Mouse (Mus musculus): ENCODE data around the gene Shroom3.

The Shroom3 gene

DNA sequence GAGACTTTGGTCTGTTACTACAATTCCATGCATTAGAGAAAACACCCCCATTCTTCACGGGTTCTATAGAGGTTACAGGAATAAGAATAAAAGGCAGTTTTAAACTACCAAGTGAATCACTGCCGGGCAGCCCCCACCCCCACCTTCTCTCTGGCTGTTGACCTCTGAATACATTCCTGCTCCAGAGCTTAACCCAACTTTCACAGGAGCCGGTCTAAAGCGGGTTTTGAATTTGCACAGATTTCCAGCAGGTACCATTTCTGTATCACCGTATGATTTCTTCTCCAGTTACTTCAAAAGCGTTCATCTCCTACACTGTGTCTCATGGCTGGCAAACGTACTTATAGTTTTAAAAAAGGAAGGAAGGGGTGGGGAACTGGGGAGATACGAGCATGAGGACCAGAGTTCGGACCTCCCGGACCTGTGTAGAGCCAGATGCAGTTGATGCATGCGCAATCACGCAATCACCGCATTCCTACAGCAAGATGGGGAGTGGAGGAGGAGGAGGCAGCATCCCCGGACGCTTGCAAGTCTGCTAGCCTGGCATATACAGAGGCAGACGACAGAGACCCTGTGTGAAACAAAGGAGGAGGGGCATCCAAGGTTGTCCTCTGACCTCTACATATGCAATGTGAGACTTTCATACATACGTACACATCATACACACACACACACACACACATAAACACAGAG, 15.7 kb downstream of the Shroom3 start:
- DNase-seq: peak; percentile 68

- DNase-seq: no peak
Observed at GRCm38 (mm10) chr5:92701750-92702149, 18.5 kb downstream of the Shroom3 start.

- no peak for DNase-seq
Observed at GRCm38 (mm10) chr5:92703671-92704070, 20.4 kb downstream of the Shroom3 start.

GRCm38 (mm10) chr5:92707921-92708491, 24.8 kb downstream of the Shroom3 start:
- peak; percentile 65 for DNase-seq

GRCm38 (mm10) chr5:92710779-92711178, 27.5 kb downstream of the Shroom3 start:
- DNase-seq: peak; percentile 79

DNA sequence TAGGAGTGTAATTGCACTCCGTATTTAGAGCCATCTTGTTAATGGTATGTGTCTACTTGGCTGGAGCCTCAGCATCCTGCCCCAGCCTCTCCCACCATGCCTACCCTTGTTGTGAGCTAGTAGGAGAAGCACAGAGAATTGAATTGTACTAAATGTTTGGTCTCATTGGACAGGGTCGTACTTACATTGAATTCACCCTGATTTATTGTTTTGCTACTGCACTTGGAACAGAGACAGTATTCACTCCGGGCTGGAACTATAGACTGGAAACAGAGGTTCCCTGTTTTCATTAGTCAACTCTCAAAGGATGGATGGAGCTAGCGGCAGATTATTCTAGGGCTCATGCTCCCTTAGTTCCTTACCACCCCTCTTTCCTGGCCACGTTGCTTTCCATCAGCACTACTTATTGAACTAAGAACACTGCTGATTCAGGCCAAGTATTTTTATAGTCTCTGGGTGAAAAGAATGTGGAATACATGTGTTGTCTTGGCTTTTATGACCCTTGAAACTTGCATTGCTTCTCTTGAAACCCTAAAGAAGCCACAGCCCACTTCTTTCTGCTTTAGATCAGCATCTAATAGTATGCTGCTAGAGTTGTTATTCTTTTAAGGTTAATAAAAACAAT, 28.5 kb downstream of the Shroom3 start:
- DNase-seq: no peak

DNA sequence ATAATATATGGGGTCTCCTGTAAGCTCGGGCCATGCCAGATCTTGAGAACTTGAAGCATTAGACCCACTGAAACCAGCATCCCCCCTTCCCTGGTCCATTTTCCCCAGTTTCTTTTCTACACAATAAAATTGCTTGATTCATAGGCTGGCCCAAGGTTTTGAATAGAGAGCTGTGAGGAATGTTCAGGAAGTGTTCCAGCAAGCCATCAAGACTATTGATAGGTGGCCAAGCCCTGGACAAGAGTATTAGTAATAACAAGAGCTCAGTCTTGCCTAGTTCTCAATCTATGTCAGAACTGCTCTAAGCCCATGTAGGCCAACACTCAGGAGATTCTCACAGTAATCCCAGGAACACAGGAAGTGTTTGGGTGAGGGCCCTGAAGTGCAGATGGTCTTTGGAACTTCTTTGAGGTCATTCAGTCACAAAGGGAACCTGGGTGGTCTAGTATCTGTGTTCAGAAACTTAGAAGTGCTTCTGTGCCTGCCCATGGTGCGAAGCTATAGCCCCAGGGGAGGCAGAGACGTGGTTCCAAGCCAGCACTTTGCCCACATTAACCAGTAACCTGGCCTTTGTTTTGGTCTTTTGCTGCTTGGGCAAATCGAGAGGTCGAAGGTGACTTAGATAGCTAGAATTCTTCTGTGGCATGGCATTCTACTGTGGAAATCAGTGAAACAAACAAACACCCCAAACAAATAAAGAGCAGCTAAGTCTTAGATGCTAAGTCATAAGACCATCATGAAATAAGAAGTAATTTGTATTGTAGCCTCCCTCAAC, 29.6 kb downstream of the Shroom3 start:
- DNase-seq: no peak

DNA sequence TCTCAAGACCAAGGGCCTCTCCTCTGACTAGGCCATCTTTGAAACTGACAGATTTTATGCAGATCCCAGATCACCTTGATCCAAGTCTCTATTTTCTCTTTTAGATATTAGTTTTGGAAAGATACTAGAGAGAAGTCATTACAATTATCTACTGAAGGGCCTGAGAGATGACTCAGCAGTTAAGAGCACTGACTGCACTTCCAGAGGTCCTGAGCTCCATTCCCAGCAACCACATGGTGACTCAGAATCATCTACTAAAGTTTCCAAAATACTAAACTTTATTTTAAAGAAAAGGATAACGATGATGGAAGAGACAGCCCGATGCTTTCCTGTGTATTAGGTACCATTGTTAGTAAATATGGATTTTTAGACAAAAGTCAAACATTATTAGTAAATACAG, 31.7 kb downstream of the Shroom3 start:
- no peak for DNase-seq

DNA sequence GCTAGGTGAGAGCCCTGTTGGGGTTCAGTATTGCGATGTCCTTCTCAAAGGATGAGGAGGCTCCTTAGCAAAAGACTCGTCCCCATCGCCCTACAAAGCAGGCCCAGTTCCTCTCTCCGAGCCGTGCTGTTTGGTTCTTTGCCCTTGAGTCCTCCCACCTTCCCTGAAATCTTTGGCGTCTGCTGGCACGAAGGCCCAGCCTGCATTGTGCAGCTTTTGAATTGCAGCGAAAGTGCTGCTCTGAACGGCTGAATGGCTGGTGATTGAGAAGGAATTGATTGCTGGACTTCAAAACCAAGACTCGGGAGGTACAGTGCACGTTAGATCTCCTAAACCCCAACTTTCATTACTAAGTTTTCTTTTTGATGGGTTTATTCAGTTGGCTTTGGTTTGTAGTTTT, 32.1 kb downstream of the Shroom3 start:
- peak; percentile 73 for DNase-seq

- DNase-seq: peak; percentile 17
Observed at GRCm38 (mm10) chr5:92715890-92716289, 32.7 kb downstream of the Shroom3 start.

DNA sequence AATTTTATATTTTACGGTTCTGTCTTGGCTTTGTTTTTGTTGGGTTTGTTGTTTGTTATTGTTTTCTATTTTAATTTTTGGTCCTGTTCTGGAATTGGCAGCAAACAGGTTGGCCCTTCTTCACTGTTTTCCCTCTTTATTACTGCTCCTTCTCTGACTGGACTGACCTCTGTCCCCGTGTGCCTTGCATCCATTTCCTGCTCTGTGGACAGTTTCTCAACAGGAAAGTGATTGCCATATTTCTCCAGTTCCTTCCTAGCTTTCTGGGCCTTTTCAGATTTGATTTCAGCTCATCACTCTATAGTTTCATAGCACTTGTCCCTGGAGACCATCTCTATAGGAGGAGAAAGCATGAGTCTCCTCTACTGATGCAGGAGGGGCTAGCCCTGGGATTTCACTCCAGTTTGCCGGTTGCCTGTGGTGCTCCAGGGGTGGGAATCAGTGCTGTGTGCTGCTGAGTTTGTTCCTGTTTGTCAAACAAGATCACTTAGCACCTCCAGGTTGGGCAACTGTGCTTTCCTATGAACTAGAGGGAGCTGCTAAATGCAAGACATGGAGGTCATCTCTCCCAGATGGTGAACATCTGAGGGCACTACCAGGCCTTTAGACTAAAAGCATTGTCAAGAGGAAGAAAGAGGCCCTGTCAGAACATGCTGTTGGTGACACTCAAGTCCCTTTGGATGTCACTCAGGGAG, 34.6 kb downstream of the Shroom3 start:
- DNase-seq: peak; percentile 64

DNA sequence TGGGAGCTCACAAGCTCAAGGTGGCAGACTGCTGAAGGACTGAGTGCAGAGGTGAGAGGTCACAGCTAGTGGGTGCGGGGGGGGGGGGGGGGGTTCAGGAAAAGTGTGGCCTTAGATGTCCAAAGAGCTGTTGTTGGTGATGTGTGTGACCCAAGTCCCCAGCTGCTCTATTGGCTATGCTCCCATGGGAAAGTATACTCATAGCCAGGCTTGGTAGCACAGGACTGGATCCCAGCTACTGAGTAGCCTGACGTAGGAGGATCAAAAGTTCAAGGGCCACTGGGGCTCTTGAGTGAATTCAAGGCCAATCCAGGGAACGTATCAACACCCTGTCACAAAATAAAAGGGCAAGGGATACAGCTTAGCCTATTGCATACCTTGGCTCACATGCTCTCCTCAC, 35.6 kb downstream of the Shroom3 start:
- peak; percentile 89 for DNase-seq

- DNase-seq: peak; percentile 71
Observed at GRCm38 (mm10) chr5:92721610-92722009, 38.4 kb downstream of the Shroom3 start.

DNA sequence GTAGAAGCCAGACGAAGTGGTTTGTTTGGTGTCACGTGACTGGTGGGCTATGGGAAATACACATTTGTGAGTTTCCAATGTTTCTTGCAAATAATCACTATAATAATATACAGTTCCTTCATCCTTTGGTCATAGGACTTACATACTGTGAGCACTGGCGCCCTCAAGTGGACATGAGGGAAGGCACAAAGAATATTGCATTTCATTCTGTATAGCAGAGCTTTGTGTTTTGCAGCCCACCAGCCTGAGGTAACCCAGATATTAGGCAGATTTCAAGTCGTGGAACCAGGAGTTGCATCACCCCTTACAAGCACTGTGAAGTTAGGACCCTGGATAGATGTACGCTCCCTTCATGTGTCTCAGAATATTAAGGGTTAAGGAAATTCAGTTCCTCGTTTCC, 42.7 kb downstream of the Shroom3 start:
- DNase-seq: peak; percentile 80

GRCm38 (mm10) chr5:92728252-92728828, 45.1 kb downstream of the Shroom3 start:
- peak; percentile 92 for DNase-seq

DNA sequence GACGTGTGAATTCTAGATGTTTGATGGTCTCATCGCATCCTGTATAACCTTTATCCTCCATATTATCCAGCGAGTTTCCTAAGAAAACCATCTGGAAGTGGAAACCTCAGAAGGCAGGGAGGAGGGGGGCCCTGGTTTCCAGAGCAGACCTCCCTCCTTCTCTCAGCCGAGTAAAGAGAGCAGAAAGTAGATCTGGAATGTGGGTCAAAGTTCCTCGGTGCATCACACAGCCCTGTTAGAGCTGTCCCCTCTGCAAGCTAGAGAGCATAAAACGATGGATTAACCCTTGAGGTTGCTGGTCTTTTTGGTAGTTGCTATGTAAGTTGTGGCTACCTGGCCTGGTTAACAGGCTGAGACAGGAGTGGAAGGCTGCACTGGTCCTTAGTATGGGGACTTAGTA, 46.0 kb downstream of the Shroom3 start:
- peak; percentile 64 for DNase-seq

GRCm38 (mm10) chr5:92741802-92742201, 58.6 kb downstream of the Shroom3 start:
- no peak for DNase-seq

GRCm38 (mm10) chr5:92742701-92743100, 59.5 kb downstream of the Shroom3 start:
- DNase-seq: no peak

DNA sequence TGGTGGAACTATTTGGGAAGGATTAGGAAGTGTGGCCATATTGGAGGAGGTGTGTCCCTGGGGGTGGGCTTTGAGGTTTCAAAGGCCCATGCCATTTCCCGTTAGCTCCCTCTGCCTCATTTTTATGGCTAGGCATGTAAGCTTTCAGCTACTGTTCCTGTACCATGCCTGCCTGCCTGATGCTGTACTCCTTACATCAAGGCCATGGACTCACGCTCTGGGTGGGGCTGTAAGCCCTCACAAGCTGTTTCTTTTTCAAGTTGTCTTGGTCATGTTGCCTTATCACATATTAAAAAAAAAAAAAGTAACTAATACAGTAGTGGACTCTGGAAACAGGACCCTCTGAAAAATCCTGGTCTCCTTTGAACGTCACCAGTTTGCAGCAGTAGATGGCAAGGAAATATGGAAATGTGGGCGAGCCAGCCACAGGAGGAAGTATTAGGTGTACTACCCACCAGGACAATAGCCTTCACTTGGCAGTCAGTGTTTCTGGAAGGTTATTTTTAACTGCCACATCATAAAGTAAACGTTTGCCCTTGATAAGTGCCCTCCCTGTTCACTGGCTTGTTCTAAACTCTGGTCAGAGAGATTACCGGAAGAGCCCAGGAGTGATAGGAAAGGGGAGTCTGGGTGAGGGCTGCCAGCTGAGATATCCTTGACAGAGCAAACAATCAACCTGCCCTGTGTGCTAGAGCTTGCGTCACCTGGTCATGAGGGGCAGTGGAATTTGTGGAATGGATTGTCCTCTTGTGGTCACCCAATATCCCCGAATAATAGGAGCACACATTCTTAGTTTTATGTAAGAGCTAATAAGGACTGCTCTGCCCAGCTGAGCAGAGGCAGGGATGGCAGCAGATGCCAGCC, 62.4 kb downstream of the Shroom3 start:
- DNase-seq: peak; percentile 97

- DNase-seq: no peak
Observed at GRCm38 (mm10) chr5:92751488-92751887, 68.3 kb downstream of the Shroom3 start.

DNA sequence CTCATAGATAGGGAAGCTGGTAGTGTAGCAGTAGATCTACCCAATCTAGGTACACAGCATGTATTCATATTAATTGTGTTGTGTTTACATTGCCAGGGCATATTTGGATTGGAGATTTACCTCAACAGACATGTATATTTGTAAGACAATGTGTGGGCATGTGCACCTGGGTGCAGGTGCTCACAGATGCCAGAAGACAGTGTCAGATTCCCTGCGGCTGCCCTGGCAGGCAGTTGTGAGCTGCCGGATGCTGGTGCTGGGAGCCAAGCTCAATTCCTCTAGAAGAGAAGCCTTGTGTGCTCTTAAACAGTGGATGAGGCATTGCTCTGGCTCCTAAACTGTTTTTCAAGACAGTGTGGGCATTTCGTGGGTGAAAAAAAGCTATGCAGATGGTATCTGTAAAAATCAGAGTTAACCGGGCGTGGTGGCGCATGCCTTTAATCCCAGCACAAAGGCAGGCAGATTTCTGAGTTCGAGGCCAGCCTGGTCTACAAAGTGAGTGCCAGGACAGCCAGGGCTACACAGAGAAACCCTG, 72.1 kb downstream of the Shroom3 start:
- DNase-seq: no peak
